Mouse (Mus musculus) layer of hippocampus, adult 2 months (tissue): ENCODE measurements around the gene Mapk6. TPM values are rescaled to one million over a fixed set of nuclear protein-coding genes. Genes with fewer than 3 reads are reported as not detected.
"Not testable (repeated sequence)": the region's sequence is repeated elsewhere in the genome, so short reads cannot be mapped to it uniquely, and the experiment has no call there.

ENCODE experiments used
- DNase-seq, 2 experiments: peaks; one replicate each; pipeline ENCODE4 v3.0.0; 2022; ENCODE audit warnings: low spot score in 2 of 2
- H3K27ac ChIP-seq: fragments of 200-600 bp; 2 replicates; pipeline ENCODE4 v1.8.1; 2022
- H3K4me3 ChIP-seq: fragments of 200-600 bp; 2 replicates; pipeline ENCODE4 v1.8.1; 2022; ENCODE audit warnings: mild to moderate bottlenecking
- CTCF ChIP-seq: fragments of 200-600 bp; conservative IDR thresholded peaks from 2 replicates; pipeline ENCODE4 v1.8.1; 2022; ENCODE audit warnings: antibody characterized with exemption, mild to moderate bottlenecking, moderate library complexity
- total RNA-seq, 2 experiments: library from RNA; stranded (reverse); gene quantifications; 2 replicates each; pipeline ENCODE4 v1.2.3; 2021

Mapk6 gene
- total RNA-seq, 2 experiments from 2014 or later: 23.5 to 24.8 TPM

DNA sequence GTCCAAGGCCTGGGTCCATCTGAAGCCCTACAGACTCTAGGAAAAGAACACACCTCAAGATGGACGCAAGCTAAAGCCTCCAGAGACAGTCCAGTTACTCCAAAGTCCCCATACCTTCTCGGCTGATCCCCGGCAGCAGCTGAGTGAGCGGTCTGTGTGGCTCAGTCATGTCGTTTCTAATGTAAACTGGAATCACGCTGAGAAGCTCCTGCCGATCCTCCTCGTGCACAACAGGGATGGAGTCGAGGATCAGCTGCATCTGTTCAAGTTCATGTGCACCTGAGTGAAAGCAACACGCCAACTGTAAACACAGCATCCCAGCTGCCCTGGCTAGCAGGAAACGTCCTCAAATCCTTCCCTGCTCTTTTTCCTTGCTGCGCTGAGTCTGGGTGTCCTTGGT is 16.6 kb downstream of the Mapk6 start:
- H3K27ac ChIP-seq: no peak overlapping the region
- no peak overlapping the region for H3K4me3 ChIP-seq
- DNase-seq: no peak
- TF ChIP-seq CTCF: no peak

DNA sequence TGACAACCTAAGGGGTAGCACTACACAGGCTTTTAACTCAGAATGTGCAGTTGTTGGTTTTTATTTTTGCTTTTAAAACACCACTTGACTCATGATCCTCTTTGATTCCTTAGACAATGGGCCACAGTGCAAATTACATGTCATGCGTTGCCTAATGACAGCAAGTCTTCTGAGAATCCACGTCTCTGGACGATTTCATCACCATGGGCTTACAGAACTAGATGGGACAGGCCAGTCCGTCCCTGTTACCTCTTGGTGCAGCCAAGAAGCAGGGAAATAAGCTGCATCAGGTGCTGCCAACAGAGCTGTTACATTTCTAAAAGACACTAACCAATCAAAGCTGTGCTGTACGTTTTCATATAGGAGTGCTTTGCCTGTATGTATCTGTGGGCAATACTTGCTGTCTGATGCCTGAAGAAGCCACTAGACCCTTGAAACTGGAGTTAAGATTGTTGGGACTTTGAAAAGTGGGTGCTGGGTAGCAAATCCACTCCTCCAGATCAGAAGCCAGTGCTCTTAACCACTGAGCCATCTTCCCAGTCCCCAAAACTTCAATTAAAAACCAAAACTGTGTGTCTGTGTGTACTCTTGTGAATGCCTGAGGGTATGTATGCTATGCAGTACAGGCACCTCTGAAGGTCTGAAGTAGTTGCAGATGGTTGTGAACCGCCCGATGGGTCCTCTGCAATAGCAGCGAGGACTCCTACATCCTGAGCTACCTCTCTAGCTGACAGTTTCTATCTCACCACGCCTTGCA is 24.4 kb downstream of the Mapk6 start:
- TF ChIP-seq CTCF: no peak
- H3K27ac ChIP-seq: no peak overlapping the region
- DNase-seq: no peak
- H3K4me3 ChIP-seq: no peak overlapping the region

DNA sequence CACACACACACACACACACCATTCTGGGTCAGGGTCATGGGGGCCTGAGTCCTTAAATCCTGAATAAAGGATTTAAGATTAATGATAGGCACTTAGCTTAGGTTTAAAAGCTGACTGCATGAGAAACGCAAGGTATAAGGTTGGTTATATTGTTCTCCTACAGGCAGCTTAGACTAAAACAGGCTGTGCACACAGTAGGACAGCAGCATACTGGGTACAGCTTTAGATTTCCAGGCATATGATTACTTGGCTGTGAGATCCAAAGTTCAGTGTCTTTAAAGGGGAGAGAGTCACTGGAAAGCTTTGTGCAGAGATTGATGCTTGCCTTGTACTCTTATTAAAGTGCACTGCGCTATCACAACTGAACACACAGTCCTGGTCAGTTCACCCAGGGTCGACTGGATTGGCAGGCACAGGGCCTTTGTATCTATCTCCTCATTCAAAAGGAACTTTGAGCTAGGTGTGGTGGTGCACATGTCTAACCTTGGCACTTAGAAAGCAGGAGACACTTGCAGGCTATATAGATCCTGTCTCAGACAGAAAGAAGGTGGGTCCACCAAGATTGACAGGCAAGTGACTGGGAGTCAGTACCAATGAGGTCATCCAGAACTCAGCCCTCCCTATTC is 25.4 kb downstream of the Mapk6 start:
- H3K4me3 ChIP-seq: no peak overlapping the region
- no peak for DNase-seq
- no peak overlapping the region for H3K27ac ChIP-seq
- no peak for TF ChIP-seq CTCF

DNA sequence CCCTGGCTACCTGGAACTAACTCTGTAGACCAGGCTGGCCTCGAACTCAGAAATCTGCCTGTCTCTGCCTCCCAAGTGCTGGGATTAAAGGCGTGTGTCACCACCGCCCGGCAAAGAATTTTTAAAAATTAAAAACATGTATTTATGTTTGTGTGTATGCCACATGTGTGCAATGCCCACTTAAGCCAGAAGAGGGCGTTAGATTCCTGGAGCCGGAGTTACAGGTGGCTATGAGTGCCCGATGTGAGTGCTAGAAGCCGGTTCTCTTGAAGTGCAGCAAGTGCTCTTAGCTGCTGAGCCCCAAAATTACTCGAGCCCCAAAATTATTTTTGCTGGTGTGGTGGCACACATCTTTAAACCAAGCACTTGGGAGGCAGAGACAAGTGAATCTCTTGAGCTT is 26.0 kb downstream of the Mapk6 start:
- no peak for DNase-seq
- TF ChIP-seq CTCF: peak; percentile 56
- Histone ChIP-seq H3K27ac (no peak overlapping the region), H3K4me3 (no peak overlapping the region)

DNA sequence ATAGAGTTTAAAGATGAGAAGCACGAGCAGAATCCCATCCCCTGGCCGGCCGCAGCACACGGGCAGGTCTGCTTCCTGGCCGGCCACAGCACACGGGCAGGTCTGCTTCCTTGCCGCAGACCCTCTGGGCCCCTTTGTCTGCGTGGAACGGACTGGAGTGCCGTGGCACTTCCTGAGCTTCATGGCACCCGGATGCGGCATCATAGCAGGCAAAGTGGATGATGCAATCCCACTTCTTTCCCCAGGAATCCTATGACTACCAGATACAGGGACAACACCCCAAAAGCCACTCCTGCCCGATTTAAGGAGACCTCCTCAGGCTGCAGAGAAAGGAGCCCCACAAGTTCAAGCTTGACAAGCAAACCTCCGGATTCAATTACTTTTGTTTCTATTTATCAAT is 27.0 kb downstream of the Mapk6 start:
- H3K4me3 ChIP-seq: no peak overlapping the region
- DNase-seq: no peak
- TF ChIP-seq CTCF: no peak
- no peak overlapping the region for H3K27ac ChIP-seq

DNA sequence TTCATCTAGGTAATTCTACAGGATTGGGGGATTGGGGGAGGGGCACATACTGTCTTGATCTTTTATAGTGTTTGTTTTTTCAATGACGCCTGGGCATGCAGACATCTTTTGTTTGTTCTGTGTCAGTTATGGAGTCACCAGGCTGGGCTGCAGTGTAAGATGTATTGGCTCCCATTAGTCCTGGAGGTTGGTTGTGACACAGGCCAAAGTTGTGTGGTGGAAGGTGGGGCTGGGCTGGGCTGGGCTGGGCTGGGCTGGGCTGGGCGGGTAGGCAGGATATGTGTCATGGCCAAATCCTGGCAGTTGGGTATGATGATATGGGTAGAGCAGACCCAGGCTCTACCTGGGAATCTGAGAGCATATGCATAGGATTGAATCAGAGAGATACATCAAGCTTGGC is 31.0 kb downstream of the Mapk6 start:
- Histone ChIP-seq H3K27ac (no peak overlapping the region), H3K4me3 (no peak overlapping the region)
- no peak for DNase-seq
- no peak for TF ChIP-seq CTCF

DNA sequence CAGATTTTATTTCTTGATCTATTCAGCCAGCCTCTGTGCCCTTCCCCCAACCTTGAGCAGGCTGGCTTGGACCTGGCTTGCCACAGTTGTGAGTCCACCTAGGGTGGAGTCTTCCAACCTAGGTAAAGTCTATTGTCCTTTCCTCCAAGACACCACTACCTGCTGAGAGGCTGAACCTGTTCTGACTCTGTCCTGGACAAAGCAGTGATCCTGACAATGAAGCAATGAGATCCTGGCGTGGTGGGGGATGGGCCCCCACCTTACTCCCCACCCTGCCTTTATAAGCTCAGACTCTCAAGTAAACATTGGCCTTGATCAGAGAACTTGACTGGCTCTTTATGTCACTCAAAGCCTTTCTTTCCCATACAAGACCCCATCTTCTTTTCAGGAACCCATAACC is 33.4 kb downstream of the Mapk6 start:
- no peak for TF ChIP-seq CTCF
- Histone ChIP-seq H3K4me3 (no peak overlapping the region), H3K27ac (no peak overlapping the region)
- no peak for DNase-seq

DNA sequence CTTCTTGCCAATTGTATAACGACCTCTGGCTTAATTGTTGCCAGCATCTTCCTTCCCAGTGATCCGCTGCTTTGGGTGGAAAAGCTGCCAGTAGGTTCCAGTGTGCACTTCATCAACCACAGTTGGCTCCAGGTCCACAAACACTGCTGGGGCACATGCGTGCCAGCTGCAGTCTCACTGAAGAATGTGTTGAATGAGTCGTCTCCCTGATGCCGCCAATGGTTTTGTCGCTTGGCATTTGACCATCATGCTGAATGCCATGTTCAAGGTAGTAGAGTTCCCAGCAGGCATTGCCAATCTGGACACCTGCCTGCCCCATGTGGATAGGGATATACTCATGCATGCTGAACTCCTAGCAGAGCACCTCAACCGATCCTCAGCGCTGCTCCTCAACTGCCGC is 34.2 kb downstream of the Mapk6 start:
- no peak for TF ChIP-seq CTCF
- DNase-seq: no peak
- no peak overlapping the region for H3K27ac ChIP-seq
- no peak overlapping the region for H3K4me3 ChIP-seq

DNA sequence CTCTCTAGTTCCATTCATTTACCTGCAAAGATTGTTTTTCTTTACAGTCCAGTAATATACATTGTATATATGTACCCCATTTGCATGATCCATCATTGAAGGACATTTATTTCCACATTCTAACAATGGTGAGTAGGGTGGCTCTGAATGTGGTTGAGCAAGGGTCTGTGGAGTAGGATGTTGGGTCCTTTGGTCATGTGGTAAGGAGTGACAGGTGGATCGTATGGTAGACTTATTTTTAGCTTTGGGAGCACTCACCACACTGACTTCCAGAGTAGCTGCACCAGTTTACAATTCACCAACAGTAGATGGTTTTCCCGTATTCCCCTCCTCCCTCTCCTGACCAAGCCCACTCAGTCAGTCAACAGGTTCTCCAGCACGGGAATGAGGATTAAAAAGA is 41.0 kb downstream of the Mapk6 start:
- TF ChIP-seq CTCF: no peak
- H3K4me3 ChIP-seq: no peak overlapping the region
- no peak for DNase-seq
- no peak overlapping the region for H3K27ac ChIP-seq

DNA sequence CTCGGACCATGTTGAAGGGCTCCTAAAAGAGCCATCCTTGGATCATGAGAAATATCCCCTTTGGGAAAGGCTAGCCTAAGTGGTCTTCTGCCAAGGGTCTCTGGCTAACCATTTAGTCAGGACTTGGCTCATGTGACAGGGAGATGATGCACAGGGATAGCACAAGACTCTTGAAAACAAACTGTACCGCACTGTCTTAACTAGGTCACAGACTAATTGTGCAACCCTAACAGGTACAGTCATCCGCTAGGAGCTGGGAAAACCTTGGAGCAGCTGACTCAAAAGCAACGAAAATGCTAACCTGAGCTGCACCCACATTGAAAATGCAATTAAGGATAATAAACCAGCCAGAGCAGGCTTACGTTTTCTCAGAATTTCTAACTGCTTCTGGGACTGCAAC is 43.6 kb downstream of the Mapk6 start:
- Histone ChIP-seq H3K27ac (no peak overlapping the region), H3K4me3 (no peak overlapping the region)
- TF ChIP-seq CTCF: no peak
- no peak for DNase-seq

DNA sequence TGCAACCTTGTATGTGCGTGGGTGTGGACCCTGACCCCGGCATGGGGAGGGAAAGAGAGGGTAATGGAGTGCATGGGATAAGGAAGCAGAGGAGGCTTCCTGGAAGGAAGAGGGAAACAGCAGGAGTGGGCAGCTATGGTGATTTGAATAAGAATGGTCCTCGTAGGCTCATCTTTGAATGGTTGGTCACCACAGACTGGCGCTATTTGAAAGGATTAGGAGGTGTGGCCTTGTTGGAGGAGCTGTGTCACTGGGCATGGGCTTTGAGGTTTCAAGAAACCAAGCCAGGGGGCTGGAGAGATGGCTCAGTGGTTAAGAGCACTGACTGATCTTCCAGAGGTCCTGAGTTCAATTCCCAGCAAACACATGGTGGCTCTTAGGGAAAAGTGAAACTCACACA is 44.6 kb downstream of the Mapk6 start:
- no peak for DNase-seq
- no peak overlapping the region for H3K27ac ChIP-seq

DNA sequence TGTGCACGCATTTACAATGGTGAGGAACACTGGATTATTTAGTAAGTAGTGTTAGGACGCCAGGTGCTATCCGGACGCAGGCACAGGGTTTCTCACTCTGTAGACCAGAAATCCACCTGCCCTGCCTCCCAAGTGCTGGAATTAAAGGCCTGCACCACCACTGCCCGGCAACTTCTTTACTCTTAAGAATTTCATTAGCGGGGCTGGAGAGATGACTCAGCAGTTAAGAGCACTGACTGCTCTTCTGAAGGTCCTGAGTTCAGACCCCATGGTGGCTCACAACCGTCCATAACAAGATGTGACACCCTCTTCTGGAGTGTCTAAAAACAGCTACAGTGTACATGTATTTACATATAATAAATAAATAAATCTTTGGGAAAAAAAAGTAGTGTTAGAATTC is 46.1 kb downstream of the Mapk6 start:
- not testable (repeated sequence) for DNase-seq, H3K4me3 ChIP-seq, H3K27ac ChIP-seq

More for the DNA sequence above, 44.6 kb downstream of the Mapk6 start:
- no peak for TF ChIP-seq CTCF
- no peak overlapping the region for H3K4me3 ChIP-seq

DNA sequence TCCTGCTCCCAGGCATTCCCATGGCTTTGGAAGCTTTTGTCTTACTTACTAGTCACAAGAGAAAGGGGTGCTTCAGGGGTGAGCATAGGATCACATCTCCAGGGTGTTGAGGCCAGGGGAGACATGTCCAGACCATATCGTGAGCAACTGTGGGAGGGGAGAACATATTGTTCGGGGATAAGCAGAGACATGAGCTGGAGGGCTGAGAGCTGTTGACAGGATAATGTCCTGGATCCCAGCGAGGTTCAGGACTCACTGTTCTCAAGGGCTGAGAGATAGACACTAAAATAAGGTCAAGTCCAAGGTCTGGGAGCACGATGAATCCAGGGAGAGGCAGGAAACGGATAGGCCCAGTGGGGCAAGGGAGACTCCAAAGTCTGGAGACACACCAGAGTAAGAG is 46.8 kb downstream of the Mapk6 start:
- H3K4me3 ChIP-seq: no peak overlapping the region
- no peak for DNase-seq
- H3K27ac ChIP-seq: no peak overlapping the region
- TF ChIP-seq CTCF: no peak

DNA sequence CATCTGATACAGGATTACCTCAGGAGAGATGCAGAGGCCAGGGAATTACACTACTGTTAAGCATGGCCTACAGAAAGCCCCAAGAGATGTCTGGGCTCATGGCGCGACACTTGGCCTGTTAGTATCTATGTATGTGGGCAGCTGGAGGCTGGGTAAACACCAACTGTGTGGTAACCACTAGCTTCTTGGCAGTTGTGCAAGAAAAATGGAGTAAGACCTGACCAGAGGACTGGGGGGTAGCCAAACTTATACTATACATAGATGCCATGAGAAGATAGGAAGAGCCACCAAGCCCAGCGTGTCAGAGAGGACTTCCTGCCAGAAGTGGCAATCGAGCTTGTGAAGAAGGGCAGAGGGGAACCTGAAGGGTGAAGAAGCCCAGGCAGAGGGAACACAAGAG is 47.6 kb downstream of the Mapk6 start:
- DNase-seq: no peak
- no peak for TF ChIP-seq CTCF
- Histone ChIP-seq H3K4me3 (no peak overlapping the region), H3K27ac (no peak overlapping the region)
